Mouse (Mus musculus): Measurements from ENCODE around the gene Npb. TPM values are rescaled to one million over a fixed set of nuclear protein-coding genes. Genes with fewer than 3 reads are reported as not detected.

The Npb gene
- polyA plus RNA-seq, 1 experiment from 2014 or later, result 0.59 TPM

GRCm38 (mm10) chr11:120641869-120642268 lies 33.6 kb downstream of the Npb start:
- POLR2A ChIA-PET, result interaction anchor here (0.6 to 1.3 kb wide), 2 partner anchors 11 to 156 kb away, joined by 3 read pairs; no protein-coding TSS in a partner anchor
- no peak for TF ChIP-seq CTCF (IDR thresholded peaks at IDR 0.05)
- no peak for ATAC-seq

GRCm38 (mm10) chr11:120642939-120643600 lies 34.8 kb downstream of the Npb start:
- CTCF ChIA-PET, result interaction anchor here (1.1 to 2.2 kb wide), 5 partner anchors 11 to 133 kb away, joined by 3 to 10 read pairs (median 6); no protein-coding TSS in a partner anchor
- no peak for DNase-seq (ENCODE audit: low read depth, low spot score)
- TF ChIP-seq CTCF (IDR thresholded peaks at IDR 0.05), result no peak

More at GRCm38 (mm10) chr11:120641869-120642268, 33.6 kb downstream of the Npb start:
- DNase-seq (ENCODE audit: low read depth, low spot score), result no peak
- CTCF ChIA-PET, result interaction anchor here (1.0 to 1.1 kb wide), 2 partner anchors 17 to 57 kb away, joined by 3 to 5 read pairs; no protein-coding TSS in a partner anchor
- H3K27me3 ChIP-seq, result no peaks in the 10 kb centered on the region
- in situ Hi-C loops (cut with MboI; ENCODE audit: low pct_unique_long_range_greater_than_20kb), result no loop called here

GRCm38 (mm10) chr11:120643601-120643987 lies 35.3 kb downstream of the Npb start, which contains the start of gene Pycr1:
TSS of gene Pycr1 (minus strand) at chr11:120643769.
- in situ Hi-C loops (cut with MboI; ENCODE audit: low pct_unique_long_range_greater_than_20kb), result no loop called here
- ChIA-PET CTCF (interaction anchor here (1.1 to 2.2 kb wide), 6 partner anchors 11 to 133 kb away, joined by 3 to 10 read pairs (median 4); no protein-coding TSS in a partner anchor), POLR2A (interaction anchor here (1.5 to 2.0 kb wide), 2 partner anchors 11 to 17 kb away, joined by 3 to 8 read pairs; partner anchors contain the start of gene Mafg)
- DNase-seq (ENCODE audit: low read depth, low spot score), result no peak
- no peaks in the 10 kb centered on the region for H3K27me3 ChIP-seq
- peak; percentile 89 for ATAC-seq
- TF ChIP-seq CTCF (IDR thresholded peaks at IDR 0.05), result no peak

More at GRCm38 (mm10) chr11:120642939-120643600, 34.8 kb downstream of the Npb start:
- H3K27me3 ChIP-seq, result no peaks in the 10 kb centered on the region
- POLR2A ChIA-PET, result interaction anchor here (1.3 to 2.0 kb wide), 3 partner anchors 10 to 17 kb away, joined by 3 to 8 read pairs (median 3); partner anchors contain the start of gene Mafg
- peak; percentile 23 for ATAC-seq
- in situ Hi-C loops (cut with MboI; ENCODE audit: low pct_unique_long_range_greater_than_20kb), result no loop called here

GRCm38 (mm10) chr11:120647047-120647830 lies 39.0 kb downstream of the Npb start:
- no peak for TF ChIP-seq CTCF (IDR thresholded peaks at IDR 0.05)
- ChIA-PET POLR2A (no interaction called here), CTCF (no interaction called here)
- ATAC-seq, result no peak
- in situ Hi-C loops (cut with MboI; ENCODE audit: low pct_unique_long_range_greater_than_20kb), result no loop called here
- no peak for DNase-seq (ENCODE audit: low read depth, low spot score)
- peaks cover 20% of the 10 kb centered on the region for H3K27me3 ChIP-seq

GRCm38 (mm10) chr11:120648001-120648476 lies 39.8 kb downstream of the Npb start, which contains the start of gene Myadml2:
TSS of gene Myadml2 (minus strand) at chr11:120648158.
- ChIA-PET POLR2A (no interaction called here), CTCF (no interaction called here)
- DNase-seq (ENCODE audit: low read depth, low spot score) (no peak), ATAC-seq (no peak)
- peaks cover 25% of the 10 kb centered on the region for H3K27me3 ChIP-seq
- in situ Hi-C loops (cut with MboI; ENCODE audit: low pct_unique_long_range_greater_than_20kb), result no loop called here
- no peak for TF ChIP-seq CTCF (IDR thresholded peaks at IDR 0.05)

- ATAC-seq, result no peak
- DNase-seq (ENCODE audit: low read depth, low spot score), result no peak
- ChIA-PET CTCF (no interaction called here), POLR2A (no interaction called here)
- in situ Hi-C loops (cut with MboI; ENCODE audit: low pct_unique_long_range_greater_than_20kb), result loop anchor here (5.0 kb wide), 1 partner anchor 115 kb away; no protein-coding TSS in a partner anchor
- peaks cover 49% of the 10 kb centered on the region for H3K27me3 ChIP-seq
- TF ChIP-seq CTCF (IDR thresholded peaks at IDR 0.05), result no peak
Measured at GRCm38 (mm10) chr11:120651872-120652271, 43.6 kb downstream of the Npb start.

GRCm38 (mm10) chr11:120654741-120655140 lies 46.5 kb downstream of the Npb start:
- DNase-seq (ENCODE audit: low read depth, low spot score) (no peak), ATAC-seq (no peak)
- TF ChIP-seq CTCF (IDR thresholded peaks at IDR 0.05), result no peak
- POLR2A ChIA-PET, result no interaction called here
- CTCF ChIA-PET, result interaction anchor here (0.9 kb wide), 1 partner anchor 11 kb away, joined by 6 read pairs; the partner anchor contains the start of gene Pycr1
- H3K27me3 ChIP-seq, result peaks cover 70% of the 10 kb centered on the region
- in situ Hi-C loops (cut with MboI; ENCODE audit: low pct_unique_long_range_greater_than_20kb), result loop anchor here (5.0 kb wide), 2 partner anchors 58 to 113 kb away; partner anchors contain the start of genes Cenpx and Lrrc45

- TF ChIP-seq CTCF (IDR thresholded peaks at IDR 0.05), result no peak
- POLR2A ChIA-PET, result no interaction called here
- CTCF ChIA-PET, result interaction anchor here (1.2 kb wide), 1 partner anchor 119 kb away, joined by 3 read pairs; no protein-coding TSS in a partner anchor
- in situ Hi-C loops (cut with MboI; ENCODE audit: low pct_unique_long_range_greater_than_20kb), result loop anchor here (5.0 kb wide), 1 partner anchor 55 kb away; the partner anchor contains the start of genes Cenpx and Lrrc45
- peaks cover 69% of the 10 kb centered on the region for H3K27me3 ChIP-seq
- DNase-seq (ENCODE audit: low read depth, low spot score) (no peak), ATAC-seq (no peak)
Measured at GRCm38 (mm10) chr11:120657301-120657700, 49.0 kb downstream of the Npb start.

Other genes with a start within 250 kb of the Npb start
- 0.23 TPM for gene Fscn2, start 246.9 kb upstream of the Npb start, polyA plus RNA-seq (2021)
- gene Faap100, start 229.7 kb upstream of the Npb start, polyA plus RNA-seq (2021), result 15.1 TPM
- gene Nploc4, start 170.8 kb upstream of the Npb start, polyA plus RNA-seq (2021), result 69.2 TPM
- gene Tspan10, start 165.8 kb upstream of the Npb start, polyA plus RNA-seq (2021), result not detected
- 0.24 TPM for gene Pde6g, start 155.0 kb upstream of the Npb start, polyA plus RNA-seq (2021)
- 14.4 TPM for gene Oxld1, start 150.4 kb upstream of the Npb start, polyA plus RNA-seq (2021)
- gene Ccdc137, start 150.4 kb upstream of the Npb start, polyA plus RNA-seq (2021), result 25.6 TPM
- 36.3 TPM for gene Arl16, start 140.9 kb upstream of the Npb start, polyA plus RNA-seq (2021)
- 172 TPM for gene Mrpl12, start 123.9 kb upstream of the Npb start, polyA plus RNA-seq (2021)
- 41.2 TPM for gene Slc25a10, start 116.6 kb upstream of the Npb start, polyA plus RNA-seq (2021)
- not detected for gene Gcgr, start 77.8 kb upstream of the Npb start, polyA plus RNA-seq (2021)
- 78.0 TPM for gene Mcrip1, start 58.8 kb upstream of the Npb start, polyA plus RNA-seq (2021)
- not detected for gene Ppp1r27, start 57.3 kb upstream of the Npb start, polyA plus RNA-seq (2021)
- gene P4hb, start 35.2 kb upstream of the Npb start, polyA plus RNA-seq (2021), result 661 TPM
- gene Arhgdia, start 26.9 kb upstream of the Npb start, polyA plus RNA-seq (2021), result 439 TPM
- 118 TPM for gene Alyref, start 10.1 kb upstream of the Npb start, polyA plus RNA-seq (2021)
- gene Anapc11, start 10.1 kb upstream of the Npb start, polyA plus RNA-seq (2021), result 82.8 TPM
- 108 TPM for gene Pcyt2, start 9.5 kb downstream of the Npb start, polyA plus RNA-seq (2021)
- 30.1 TPM for gene Sirt7, start 16.8 kb downstream of the Npb start, polyA plus RNA-seq (2021)
- gene Mafg, start 25.1 kb downstream of the Npb start, polyA plus RNA-seq (2021), result 54.6 TPM
- 6.7 TPM for gene Pycr1, start 35.3 kb downstream of the Npb start, polyA plus RNA-seq (2021)
- gene Myadml2, start 39.7 kb downstream of the Npb start, polyA plus RNA-seq (2021), result not detected
- gene Notum, start 52.7 kb downstream of the Npb start, polyA plus RNA-seq (2021), result 0.21 TPM
- 54.9 TPM for gene Aspscr1, start 64.5 kb downstream of the Npb start, polyA plus RNA-seq (2021)
- gene Cenpx, start 105.3 kb downstream of the Npb start, polyA plus RNA-seq (2021), result 21.7 TPM
- gene Lrrc45, start 105.4 kb downstream of the Npb start, polyA plus RNA-seq (2021), result 50.6 TPM
- gene Rac3, start 113.0 kb downstream of the Npb start, polyA plus RNA-seq (2021), result 10.0 TPM
- gene Dcxr, start 118.8 kb downstream of the Npb start, polyA plus RNA-seq (2021), result 17.2 TPM
- gene Cbr2, start 123.6 kb downstream of the Npb start, polyA plus RNA-seq (2021), result 17.0 TPM
- 57.8 TPM for gene Hmga1b, start 154.3 kb downstream of the Npb start, polyA plus RNA-seq (2021)
- gene Rfng, start 175.7 kb downstream of the Npb start, polyA plus RNA-seq (2021), result 17.1 TPM
- 138 TPM for gene Gps1, start 175.8 kb downstream of the Npb start, polyA plus RNA-seq (2021)
- 46.0 TPM for gene Dus1l, start 187.9 kb downstream of the Npb start, polyA plus RNA-seq (2021)
- 139 TPM for gene Fasn, start 216.1 kb downstream of the Npb start, polyA plus RNA-seq (2021)

Measured in Patski (cell line).